Mouse (Mus musculus): ENCODE results near the gene Slc6a20b. TPM values are rescaled to one million over a fixed set of nuclear protein-coding genes. Genes with fewer than 3 reads are reported as not detected.

The Slc6a20b gene
- polyA plus RNA-seq, 1 experiment from 2014 or later = 0.69 TPM

Other genes with a start within 250 kb of the Slc6a20b start
- gene Limd1, start 153.9 kb downstream of the Slc6a20b start, polyA plus RNA-seq (2014; fragmentation: Nextera tagmentation; extraction: Ambion mirVana) = 56.3 and 61.0 TPM in 2 replicates
- gene Sacm1l, start 102.8 kb downstream of the Slc6a20b start, polyA plus RNA-seq (2014; fragmentation: Nextera tagmentation; extraction: Ambion mirVana) = 51.7 and 53.8 TPM in 2 replicates
- 0.26 and 0.32 TPM in 2 replicates for gene Ccr9, start 45.9 kb upstream of the Slc6a20b start, polyA plus RNA-seq (2014; fragmentation: Nextera tagmentation; extraction: Ambion mirVana)
- gene Slc6a20a, start 46.3 kb upstream of the Slc6a20b start, polyA plus RNA-seq (2014; fragmentation: Nextera tagmentation; extraction: Ambion mirVana) = 0.27 and 0.76 TPM in 2 replicates
- gene Lztfl1, start 85.1 kb upstream of the Slc6a20b start, polyA plus RNA-seq (2014; fragmentation: Nextera tagmentation; extraction: Ambion mirVana) = 66.4 and 68.2 TPM in 2 replicates
- gene Cxcr6, start 173.9 kb upstream of the Slc6a20b start, polyA plus RNA-seq (2014; fragmentation: Nextera tagmentation; extraction: Ambion mirVana) = 0.97 and 1.4 TPM in 2 replicates
- 15.1 and 19.7 TPM in 2 replicates for gene Fyco1, start 219.3 kb upstream of the Slc6a20b start, polyA plus RNA-seq (2014; fragmentation: Nextera tagmentation; extraction: Ambion mirVana)
- gene Xcr1, start 229.5 kb upstream of the Slc6a20b start, polyA plus RNA-seq (2014; fragmentation: Nextera tagmentation; extraction: Ambion mirVana) = 0.06 and 0.07 TPM in 2 replicates

Measured in stomach, embryonic 14.5 days (tissue).